Mouse (Mus musculus) thymus, postnatal 4 days (tissue): ENCODE measurements around the gene Cd80.
"Not testable (repeated sequence)": the region's sequence is repeated elsewhere in the genome, so short reads cannot be mapped to it uniquely, and the experiment has no call there.

Experiments used
- DNase-seq: peaks from one replicate; pipeline ENCODE4 v3.0.0; 2021

Gene Cd80

GRCm38 (mm10) chr16:38455511-38456418 is at the start of gene Cd80:
Cd80 (plus strand) TSS chr16:38455561.
- no peak for DNase-seq

DNA sequence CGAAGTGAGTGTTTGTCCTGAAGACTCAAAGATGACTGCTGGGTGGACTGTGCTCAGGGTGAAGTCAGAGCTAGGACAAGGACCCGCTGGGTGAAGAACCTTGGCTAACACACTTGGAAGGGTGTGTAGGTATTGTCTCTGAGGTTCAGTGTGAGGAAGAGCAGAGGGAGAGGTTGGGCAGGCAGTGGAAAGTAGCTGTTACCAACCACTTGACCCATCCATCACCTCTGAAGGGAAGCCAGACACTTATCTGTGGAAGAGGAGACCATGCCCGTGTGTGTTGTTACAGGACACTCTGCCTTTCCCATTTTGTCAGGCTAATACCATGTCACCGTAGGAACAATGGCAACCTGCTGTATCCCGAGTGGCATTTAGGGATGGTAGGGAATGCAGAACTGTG is 49.1 kb upstream of the Cd80 start:
- DNase-seq: no peak

- no peak for DNase-seq
These were observed 48.7 kb upstream of the Cd80 start for GRCm38 (mm10) chr16:38406708-38407107.

GRCm38 (mm10) chr16:38407584-38407983 is 47.8 kb upstream of the Cd80 start:
- DNase-seq: no peak

GRCm38 (mm10) chr16:38408416-38408815 is 46.9 kb upstream of the Cd80 start:
- no peak for DNase-seq

- no peak for DNase-seq
These were observed 40.4 kb upstream of the Cd80 start for GRCm38 (mm10) chr16:38414953-38415352.

DNA sequence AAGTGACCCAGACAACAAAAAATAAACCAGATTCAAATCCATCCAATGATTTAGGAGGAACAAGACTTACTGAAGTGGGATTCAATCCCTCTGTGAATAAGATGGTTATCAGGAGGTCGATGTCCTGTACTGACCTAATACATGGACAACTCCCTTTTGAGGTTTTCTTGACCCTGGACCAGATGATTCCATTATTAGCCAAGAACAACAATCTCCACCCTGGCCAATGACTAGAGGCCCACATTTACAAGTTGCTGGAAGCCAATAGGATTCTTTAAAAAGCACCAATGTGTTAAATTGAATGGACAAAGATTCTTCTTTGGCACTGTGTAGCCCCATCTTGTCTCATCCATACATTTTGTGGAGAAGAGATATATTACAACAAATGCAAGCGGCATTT is 30.0 kb upstream of the Cd80 start:
- no peak for DNase-seq

- DNase-seq: no peak
These were observed 29.6 kb upstream of the Cd80 start for GRCm38 (mm10) chr16:38425799-38426198.

GRCm38 (mm10) chr16:38431446-38432185 is 23.7 kb upstream of the Cd80 start:
- no peak for DNase-seq

DNA sequence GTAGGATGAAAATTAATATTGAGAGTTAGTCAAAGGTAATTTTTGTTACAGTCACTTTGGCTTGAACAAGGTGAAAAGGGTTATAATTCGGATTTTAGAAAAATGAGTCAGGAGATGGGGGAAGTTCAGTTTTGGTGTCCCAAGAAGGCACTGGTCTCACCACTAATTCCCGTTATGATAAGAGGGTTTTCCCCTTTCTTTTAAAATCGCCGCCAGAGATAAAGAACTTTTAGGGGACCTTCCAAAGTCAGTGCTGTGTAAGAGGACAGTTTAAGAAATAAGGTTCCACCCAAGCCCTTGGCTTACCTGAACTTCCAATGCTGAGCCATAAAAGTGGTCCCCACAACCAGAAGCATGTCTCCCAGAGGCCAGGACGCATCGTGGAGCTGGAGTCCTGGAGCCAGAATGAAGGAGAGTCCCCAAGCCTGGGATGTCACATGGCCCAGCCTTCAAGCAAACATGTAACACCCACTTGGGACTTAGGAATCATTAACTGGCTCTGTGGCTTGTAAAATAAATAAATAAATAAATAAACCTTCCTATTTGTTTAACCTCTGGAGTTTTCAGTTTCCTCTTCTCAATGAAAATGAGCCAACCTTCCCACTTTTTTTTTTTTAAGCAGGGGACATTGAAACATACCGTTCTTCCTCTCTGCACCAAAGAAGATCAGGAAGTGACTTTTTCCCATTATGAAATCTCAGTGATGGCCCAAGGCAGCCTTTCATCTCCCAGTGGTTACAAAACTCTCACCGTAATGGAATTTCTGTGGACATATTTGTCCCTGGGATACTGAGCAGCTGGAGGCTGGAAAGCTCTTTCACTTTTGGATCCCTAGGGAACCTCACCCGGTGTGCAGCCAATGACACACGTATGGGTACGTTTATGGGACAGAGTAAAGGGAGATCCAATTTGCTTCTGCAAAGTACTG is 22.6 kb upstream of the Cd80 start, which contains the start of gene Pla1a:
Gene Pla1a (minus strand): TSS at position 648 of the 928 bp plus-strand sequence.
- no peak for DNase-seq

DNA sequence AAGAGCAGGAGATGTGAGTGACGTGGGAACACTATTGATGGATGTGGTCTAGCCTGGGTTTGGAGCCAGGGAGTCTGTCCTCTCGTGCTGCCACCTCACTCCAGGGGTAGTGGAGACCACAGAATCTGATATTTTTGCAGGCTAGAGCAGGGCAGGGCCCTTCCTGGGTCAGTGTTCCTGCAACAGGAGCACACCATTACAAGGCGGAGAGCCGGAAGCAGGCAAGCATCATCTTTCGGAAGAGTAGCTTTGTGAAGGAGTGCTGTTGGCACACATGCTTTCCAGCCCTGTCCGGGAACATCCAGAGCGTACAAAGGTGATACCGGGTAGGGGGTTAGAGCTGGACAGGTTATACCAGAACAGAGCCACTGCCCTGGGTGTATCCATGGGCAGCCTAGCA is 21.8 kb upstream of the Cd80 start:
- no peak for DNase-seq

GRCm38 (mm10) chr16:38434295-38434795 is 21.0 kb upstream of the Cd80 start:
- no peak for DNase-seq

DNA sequence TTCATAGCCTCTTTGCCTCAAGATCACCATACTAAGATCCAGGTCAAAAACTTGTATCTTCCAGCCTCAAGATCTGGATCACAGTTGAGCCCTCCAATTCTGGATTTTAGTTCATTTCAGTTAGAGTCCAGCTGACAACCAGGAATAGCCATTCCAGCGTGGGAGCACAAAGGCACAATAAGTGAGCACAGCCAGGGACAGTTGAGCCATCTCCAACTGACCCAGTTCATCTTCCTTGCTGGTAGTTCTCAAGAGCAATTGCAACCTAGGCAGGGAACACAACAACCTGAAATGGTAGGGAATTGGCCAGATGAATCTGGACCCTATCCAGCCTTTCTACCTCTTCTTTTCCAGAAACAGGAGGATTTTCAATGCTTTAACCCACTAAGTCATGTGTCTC is 16.2 kb upstream of the Cd80 start:
- DNase-seq: no peak

DNA sequence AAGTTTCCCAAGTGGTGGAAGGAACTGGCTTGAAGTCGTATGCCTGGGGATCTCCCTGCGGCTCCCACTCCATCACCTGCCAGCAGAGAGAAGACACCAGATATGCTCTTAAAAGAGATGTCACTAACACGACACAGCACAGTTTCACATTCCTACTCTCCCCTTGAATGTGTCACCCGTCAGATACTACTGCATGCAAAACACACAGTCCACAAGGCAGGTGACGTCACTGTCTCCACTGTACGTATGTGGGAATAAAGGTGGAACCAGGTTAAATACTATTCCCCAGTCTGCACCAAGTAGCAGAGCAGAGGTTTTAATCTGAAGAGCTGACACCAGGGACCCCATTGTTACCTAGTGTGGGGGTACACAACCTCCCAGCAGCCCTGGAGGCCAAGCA is 15.0 kb upstream of the Cd80 start:
- no peak for DNase-seq

GRCm38 (mm10) chr16:38441611-38442010 is 13.8 kb upstream of the Cd80 start:
- DNase-seq: no peak

GRCm38 (mm10) chr16:38442216-38442615 is 13.1 kb upstream of the Cd80 start:
- no peak for DNase-seq

- no peak for DNase-seq
These were observed 11.5 kb upstream of the Cd80 start for GRCm38 (mm10) chr16:38443721-38444464.

GRCm38 (mm10) chr16:38445046-38445445 is 10.3 kb upstream of the Cd80 start:
- DNase-seq: no peak

DNA sequence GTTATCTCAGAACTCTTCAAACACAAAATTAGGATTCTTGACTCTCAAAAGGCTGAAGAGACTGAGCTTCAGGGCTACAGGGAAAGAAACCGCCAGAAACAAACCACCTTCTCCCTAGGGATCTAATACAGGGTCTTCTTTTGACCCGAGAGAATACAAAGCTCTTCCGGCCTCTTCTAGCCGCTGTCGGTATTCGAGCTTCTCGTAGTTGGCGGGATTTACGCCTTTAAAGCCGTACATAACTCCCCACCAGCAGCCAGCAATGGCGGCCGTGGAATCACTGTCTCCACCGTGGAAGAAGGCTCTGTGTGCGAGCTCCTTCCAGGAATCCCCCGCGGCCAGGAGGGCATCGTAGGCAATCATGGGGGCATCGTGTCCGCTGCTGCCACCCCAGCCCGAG is 9.8 kb upstream of the Cd80 start:
- no peak for DNase-seq

DNA sequence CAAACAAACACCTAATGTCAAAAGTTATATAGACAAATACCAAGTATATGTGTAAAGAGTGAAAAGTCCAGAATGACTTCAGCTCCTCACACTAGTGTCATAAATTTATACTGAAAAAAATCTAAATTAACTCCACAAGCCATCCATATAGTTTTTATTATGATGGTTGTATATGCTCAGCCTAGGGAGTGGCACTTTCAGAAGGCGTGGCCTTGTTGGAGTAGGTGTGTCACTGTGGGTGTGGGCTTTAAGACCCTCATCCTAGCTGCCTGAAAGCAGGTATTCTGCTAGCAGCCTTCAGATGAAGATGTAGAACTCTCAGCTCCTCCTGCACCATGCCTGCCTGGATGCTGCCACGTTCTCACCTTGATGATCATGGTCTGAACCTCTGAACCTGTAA is 9.2 kb upstream of the Cd80 start:
- not testable (repeated sequence) for DNase-seq

- DNase-seq: no peak
These were observed 8.0 kb upstream of the Cd80 start for GRCm38 (mm10) chr16:38447366-38447765.

DNA sequence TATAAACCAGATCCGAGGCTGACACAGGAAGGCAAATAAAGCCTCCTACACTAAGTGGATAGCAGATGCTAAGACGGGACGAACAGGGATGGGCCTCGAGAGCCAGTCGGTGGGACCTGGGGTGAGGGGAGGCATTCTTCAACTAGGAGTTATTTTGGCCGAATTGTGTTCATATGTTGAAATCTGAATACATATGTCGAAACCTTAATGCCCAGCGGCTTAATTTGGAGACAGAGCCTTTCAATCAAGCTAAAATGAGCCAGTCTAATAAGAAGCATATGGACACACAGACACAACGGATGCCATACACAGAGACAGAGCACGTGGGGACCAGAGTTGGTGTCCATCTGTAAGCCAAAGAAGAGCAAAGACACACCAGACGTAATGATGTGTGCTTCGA is 6.9 kb upstream of the Cd80 start:
- DNase-seq: no peak
